Mouse (Mus musculus): Measurements from ENCODE around the gene Pgm5.

Gene Pgm5

GRCm38 (mm10) chr19:24865436-24865835 lies 3.8 kb upstream of the Pgm5 start:
- no peak for DNase-seq

- DNase-seq: no peak
These were observed 411 bp downstream of the Pgm5 start for GRCm38 (mm10) chr19:24861276-24861611.

- peak; percentile 50 to 59 for DNase-seq
These were observed 10.0 kb downstream of the Pgm5 start for GRCm38 (mm10) chr19:24851456-24852315.

GRCm38 (mm10) chr19:24848844-24849243 lies 12.8 kb downstream of the Pgm5 start:
- DNase-seq: no peak

GRCm38 (mm10) chr19:24848345-24848744 lies 13.3 kb downstream of the Pgm5 start:
- DNase-seq: no peak

GRCm38 (mm10) chr19:24845007-24845546 lies 16.6 kb downstream of the Pgm5 start:
- DNase-seq: peak; percentile 22 to 42

- DNase-seq: no peak
These were observed 19.6 kb downstream of the Pgm5 start for GRCm38 (mm10) chr19:24842080-24842479.

GRCm38 (mm10) chr19:24824517-24824916 lies 37.1 kb downstream of the Pgm5 start:
- DNase-seq: no peak

GRCm38 (mm10) chr19:24815661-24816221 lies 45.9 kb downstream of the Pgm5 start:
- no peak for DNase-seq

GRCm38 (mm10) chr19:24812861-24813293 lies 48.8 kb downstream of the Pgm5 start:
- DNase-seq: no peak

GRCm38 (mm10) chr19:24812106-24812810 lies 49.4 kb downstream of the Pgm5 start:
- no peak for DNase-seq

GRCm38 (mm10) chr19:24811451-24811850 lies 50.2 kb downstream of the Pgm5 start:
- no peak for DNase-seq

- no peak for DNase-seq
These were observed 55.6 kb downstream of the Pgm5 start for GRCm38 (mm10) chr19:24806013-24806412.

GRCm38 (mm10) chr19:24797606-24798005 lies 64.0 kb downstream of the Pgm5 start:
- DNase-seq: peak; percentile 36 to 74

- DNase-seq: peak in 1 of 2 experiments; percentile 68
These were observed 67.3 kb downstream of the Pgm5 start for GRCm38 (mm10) chr19:24794350-24794749.

GRCm38 (mm10) chr19:24793545-24794139 lies 68.0 kb downstream of the Pgm5 start:
- DNase-seq: no peak

GRCm38 (mm10) chr19:24792876-24793275 lies 68.8 kb downstream of the Pgm5 start:
- no peak for DNase-seq

GRCm38 (mm10) chr19:24785898-24786297 lies 75.8 kb downstream of the Pgm5 start:
- no peak for DNase-seq

- DNase-seq: no peak
These were observed 76.5 kb downstream of the Pgm5 start for GRCm38 (mm10) chr19:24785056-24785675.

GRCm38 (mm10) chr19:24783736-24784135 lies 77.9 kb downstream of the Pgm5 start:
- no peak for DNase-seq

- peak in 1 of 2 experiments; percentile 57 for DNase-seq
These were observed 81.7 kb downstream of the Pgm5 start for GRCm38 (mm10) chr19:24779996-24780395.

- DNase-seq: no peak
These were observed 91.3 kb downstream of the Pgm5 start for GRCm38 (mm10) chr19:24770345-24770744.

GRCm38 (mm10) chr19:24767401-24767800 lies 94.3 kb downstream of the Pgm5 start:
- no peak for DNase-seq
